9 mouse cellular contexts compared by ENCODE assay signal in genomic region chr3:105674595-105675218, GRCm38 (mm10). TPM values are rescaled to one million over a fixed set of nuclear protein-coding genes. Genes with fewer than 3 reads are reported as not detected.
A peak's percentile ranks its signal among the peaks of the same experiment; 100 is the strongest.
DNase-seq lines count a peak whose midpoint lies in the region; ATAC-seq lines count a peak whose summit lies in the region.
"Had no signal": no experiment of that assay in that cellular context is flagged by ENCODE, and none has a peak within 500 bp of the region (broad histone marks: within the 10 kb centered on the region; RNA-seq: fewer than 3 reads in every experiment).

No protein-coding gene starts in this region.

- no peaks in the 10 kb centered on the region for H3K27me3 ChIP-seq in heart, embryonic 12.5 days (replicated peaks)
- H3K27me3 ChIP-seq in intestine, embryonic 14.5 days (replicated peaks; ENCODE audit: control insufficient read depth, insufficient read depth, low read length) = no peaks in the 10 kb centered on the region
- no peaks in the 10 kb centered on the region for H3K27me3 ChIP-seq in midbrain, embryonic 10.5 days (ENCODE audit: low read depth, poor library complexity, severe bottlenecking)
- H3K27me3 ChIP-seq: megakaryocyte, embryonic 14.5 days had no signal

- ATAC-seq in heart, embryonic 12.5 days (ENCODE audit: insufficient number of reproducible peaks, low FRiP score) = no peak
- peak; percentile 60; the same call in 1 of the 2 replicates for ATAC-seq in intestine, embryonic 14.5 days (replicated peaks; ENCODE audit: low FRiP score, low TSS enrichment, low read depth)

- no peak overlapping the region for H3K9ac ChIP-seq in heart, embryonic 12.5 days
- no peak overlapping the region for H3K9ac ChIP-seq in intestine, embryonic 14.5 days (ENCODE audit: low read length)

- no peak overlapping the region for H3K27ac ChIP-seq in heart, embryonic 12.5 days (ENCODE audit: poor library complexity, severe bottlenecking)
- H3K27ac ChIP-seq in intestine, embryonic 14.5 days (ENCODE audit: low read depth) = no peak overlapping the region
- H3K27ac ChIP-seq in midbrain, embryonic 10.5 days (replicated peaks) = no peak overlapping the region

- intact Hi-C loops in left cerebral cortex, postnatal 10 days (cut with DNase I) = loop anchor here (5.0 kb wide), 1 partner anchor 228 kb away; no protein-coding TSS in a partner anchor

- H3K4me3 ChIP-seq in heart, embryonic 12.5 days = no peak overlapping the region
- no peak overlapping the region for H3K4me3 ChIP-seq in intestine, embryonic 14.5 days (ENCODE audit: low read depth, low read length)
- no peak overlapping the region for H3K4me3 ChIP-seq in midbrain, embryonic 10.5 days
- H3K4me3 ChIP-seq: megakaryocyte, embryonic 14.5 days had no signal

- no peaks in the 10 kb centered on the region for H3K4me1 ChIP-seq in heart, embryonic 12.5 days (replicated peaks)
- no peaks in the 10 kb centered on the region for H3K4me1 ChIP-seq in intestine, embryonic 14.5 days (replicated peaks; ENCODE audit: control insufficient read depth, insufficient read depth, low read length)
- H3K4me1 ChIP-seq in midbrain, embryonic 10.5 days = no peaks in the 10 kb centered on the region

- peaks cover 21% of the 10 kb centered on the region for H3K36me3 ChIP-seq in heart, embryonic 12.5 days
- peaks cover 36% of the 10 kb centered on the region for H3K36me3 ChIP-seq in intestine, embryonic 14.5 days (ENCODE audit: control insufficient read depth, insufficient read depth, low read length)
- peaks cover 31% of the 10 kb centered on the region for H3K36me3 ChIP-seq in midbrain, embryonic 10.5 days

- DNase-seq in heart, adult 18-20 months = peak; percentile 77 to 87
- DNase-seq in cerebellum, adult 9-10 months = peak; percentile 83
- DNase-seq in frontal cortex, adult 2 months (ENCODE audit: extremely low spot score in 1 of 2, low spot score in 1 of 2) = peak; percentile 56 to 88
- DNase-seq in intestine, embryonic 14.5 days (ENCODE audit: low spot score) = peak; percentile 63
- peak; percentile 52 to 66 for DNase-seq in left cerebral cortex, postnatal 10 days (ENCODE audit: extremely low spot score in 1 of 2, low spot score in 2 of 2)
- DNase-seq in midbrain, embryonic 10.5 days (ENCODE audit: low spot score) = peak; percentile 54
- peak; percentile 67 for DNase-seq in skeletal muscle tissue, adult 2 months (ENCODE audit: low read depth, low spot score)

- WGBS in heart, embryonic 12.5 days = 18% methylated on average over 7 of the region's 7 CpGs
- 15% methylated on average over 7 of the region's 7 CpGs for WGBS in intestine, embryonic 14.5 days
- WGBS in midbrain, embryonic 10.5 days = 26% methylated on average over 7 of the region's 7 CpGs

- no peaks in the 10 kb centered on the region for H3K9me3 ChIP-seq in heart, embryonic 12.5 days (replicated peaks)
- H3K9me3 ChIP-seq in intestine, embryonic 14.5 days (ENCODE audit: control insufficient read depth, low read length) = no peaks in the 10 kb centered on the region
- no peaks in the 10 kb centered on the region for H3K9me3 ChIP-seq in midbrain, embryonic 10.5 days (replicated peaks)
- H3K9me3 ChIP-seq: megakaryocyte, embryonic 14.5 days had no signal

- H3K4me2 ChIP-seq in heart, embryonic 12.5 days = no peak overlapping the region
- no peak overlapping the region for H3K4me2 ChIP-seq in intestine, embryonic 14.5 days (ENCODE audit: low read length)

RNA-seq across cellular contexts. Expression of gene Ddx20, which starts 12.7 kb away (rescaled TPM):
- 10 to 100 TPM; 11.4 to 11.5 TPM for total RNA-seq in heart, adult 18-20 months (2021)
- polyA plus RNA-seq in heart, embryonic 12.5 days (2016; fragmentation: Nextera tagmentation; extraction: Ambion mirVana) = 23.0 and 23.8 TPM in 2 replicates
- polyA plus RNA-seq in frontal cortex, adult 2 months (2012; rRNA removed) = 10.3 and 10.8 TPM in 2 replicates
- 38.2 and 43.9 TPM in 2 replicates for polyA plus RNA-seq in intestine, embryonic 14.5 days (2014; fragmentation: Nextera tagmentation; extraction: Ambion mirVana)
- 10 to 100 TPM; 12.2 to 14.5 TPM for total RNA-seq in left cerebral cortex, postnatal 10 days (2021)
- polyA plus RNA-seq in midbrain, embryonic 10.5 days (2016; fragmentation: Nextera tagmentation; extraction: Ambion mirVana) = 51.3 and 53.5 TPM in 2 replicates

RNA-seq across cellular contexts. Expression of gene Inka2, which starts 29.7 kb away (rescaled TPM):
- total RNA-seq in heart, adult 18-20 months (2021) = 10 to 100 TPM; 16.4 to 16.5 TPM
- polyA plus RNA-seq in heart, embryonic 12.5 days (2016; fragmentation: Nextera tagmentation; extraction: Ambion mirVana) = 2.2 and 3.2 TPM in 2 replicates
- polyA plus RNA-seq in frontal cortex, adult 2 months (2012; rRNA removed) = 52.9 and 59.1 TPM in 2 replicates
- polyA plus RNA-seq in intestine, embryonic 14.5 days (2014; fragmentation: Nextera tagmentation; extraction: Ambion mirVana) = 0.81 and 1.1 TPM in 2 replicates
- 10 to 100 TPM; 41.2 to 42.6 TPM for total RNA-seq in left cerebral cortex, postnatal 10 days (2021)
- 0.90 and 1.0 TPM in 2 replicates for polyA plus RNA-seq in midbrain, embryonic 10.5 days (2016; fragmentation: Nextera tagmentation; extraction: Ambion mirVana)

Comparison
In these comparisons a context has a peak if more than half of its experiments do, and no peak if none do; other contexts are left out.
1. RNA of gene Inka2, which starts 29.7 kb away (polyA plus RNA-seq): 52.9 to 59.1 TPM in frontal cortex, adult 2 months; 2.2 to 3.2 TPM in heart, embryonic 12.5 days, 0.81 to 1.1 TPM in intestine, embryonic 14.5 days and 0.90 to 1.0 TPM in midbrain, embryonic 10.5 days; every median in the first group is over 10 times any median in the second.
2. Peak in every context shown above with its lines, with median percentiles within 50 percentile points of each other: DNase-seq.